Mouse (Mus musculus) lung, postnatal 4 days (tissue): Measurements from ENCODE around the gene Cops4.
A peak's percentile ranks its signal among the peaks of the same experiment; 100 is the strongest.

Source experiments
- DNase-seq, 2 experiments: peaks; one replicate each; pipeline ENCODE4 v3.0.0; 2021

The Cops4 gene

GRCm38 (mm10) chr5:100546294-100547080, 28.4 kb downstream of the Cops4 start:
- peak in 1 of 2 experiments; percentile 39 for DNase-seq

- DNase-seq, result no peak
Observed at GRCm38 (mm10) chr5:100548236-100548635, 30.1 kb downstream of the Cops4 start.

- no peak for DNase-seq
Observed at GRCm38 (mm10) chr5:100549311-100549710, 31.2 kb downstream of the Cops4 start.

GRCm38 (mm10) chr5:100550151-100550550, 32.0 kb downstream of the Cops4 start:
- DNase-seq, result no peak

GRCm38 (mm10) chr5:100551952-100552351, 33.8 kb downstream of the Cops4 start:
- DNase-seq, result no peak

- DNase-seq, result no peak
Observed at GRCm38 (mm10) chr5:100553426-100553825, 35.3 kb downstream of the Cops4 start.

- no peak for DNase-seq
Observed at GRCm38 (mm10) chr5:100557019-100557418, 38.9 kb downstream of the Cops4 start.

- DNase-seq, result no peak
Observed at GRCm38 (mm10) chr5:100557537-100557936, 39.4 kb downstream of the Cops4 start.

- no peak for DNase-seq
Observed at GRCm38 (mm10) chr5:100558783-100559182, 40.7 kb downstream of the Cops4 start.

GRCm38 (mm10) chr5:100559357-100559756, 41.2 kb downstream of the Cops4 start:
- no peak for DNase-seq

GRCm38 (mm10) chr5:100562702-100563101, 44.6 kb downstream of the Cops4 start:
- DNase-seq, result no peak

GRCm38 (mm10) chr5:100566798-100567197, 48.7 kb downstream of the Cops4 start:
- no peak for DNase-seq

GRCm38 (mm10) chr5:100567258-100568032, 49.3 kb downstream of the Cops4 start:
- peak in 1 of 2 experiments; percentile 36 for DNase-seq

GRCm38 (mm10) chr5:100568177-100568576, 50.1 kb downstream of the Cops4 start:
- no peak for DNase-seq

- no peak for DNase-seq
Observed at GRCm38 (mm10) chr5:100568802-100569201, 50.7 kb downstream of the Cops4 start.

GRCm38 (mm10) chr5:100569250-100569934, 51.3 kb downstream of the Cops4 start:
- DNase-seq, result peak in 1 of 2 experiments; percentile 7

GRCm38 (mm10) chr5:100569997-100570595, 52.0 kb downstream of the Cops4 start:
- DNase-seq, result peak in 1 of 2 experiments; percentile 15

GRCm38 (mm10) chr5:100570716-100571115, 52.6 kb downstream of the Cops4 start:
- DNase-seq, result peak in 1 of 2 experiments; percentile 39

- DNase-seq, result no peak
Observed at GRCm38 (mm10) chr5:100572069-100572468, 54.0 kb downstream of the Cops4 start, which contains the start of gene Plac8. Gene Plac8, minus strand, starts transcription at chr5:100572245.

GRCm38 (mm10) chr5:100573256-100573655, 55.1 kb downstream of the Cops4 start:
- DNase-seq, result peak in 1 of 2 experiments; percentile 11

GRCm38 (mm10) chr5:100574771-100575170, 56.7 kb downstream of the Cops4 start:
- DNase-seq, result peak in 1 of 2 experiments; percentile 11

GRCm38 (mm10) chr5:100578863-100579411, 60.8 kb downstream of the Cops4 start:
- no peak for DNase-seq
